Mouse (Mus musculus) embryonic fibroblast, embryonic 13.5 days (primary cell): ENCODE measurements around the gene B230104I21Rik.

Experiments used
- CTCF ChIP-seq: IDR thresholded peaks from 2 replicates; pipeline ENCODE4 v1.5.1; 2011; ENCODE audit warnings: mild to moderate bottlenecking, control low read depth, low read length, moderate library complexity, borderline replicate concordance; ENCODE audit not compliant: insufficient read depth
- POLR2A ChIP-seq: IDR thresholded peaks from 2 replicates; pipeline ENCODE4 v1.6.1; 2011; ENCODE audit warnings: low read depth, mild to moderate bottlenecking, control low read depth, low read length, moderate library complexity

DNA sequence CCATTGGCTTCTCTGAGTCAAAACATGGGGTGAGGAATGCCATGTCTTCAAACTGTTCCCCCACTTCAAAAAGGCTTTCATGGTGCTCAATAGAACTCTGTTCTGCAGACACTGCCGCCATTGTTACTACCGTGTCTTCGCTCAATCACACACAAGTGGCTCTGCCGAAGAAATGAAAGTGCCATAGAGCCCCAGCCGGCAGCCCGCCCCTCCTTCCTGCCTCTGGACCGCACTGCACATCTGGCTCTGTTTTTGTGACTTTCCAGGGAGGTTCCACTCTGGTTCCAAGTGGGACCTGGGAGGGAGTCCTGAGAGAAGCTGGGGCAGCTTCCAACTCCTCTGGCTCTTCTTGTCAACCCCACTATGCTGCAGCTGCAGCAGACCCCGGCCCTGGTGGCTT lies 49.3 kb downstream of the B230104I21Rik start:
- TF ChIP-seq POLR2A (no peak), CTCF (no peak)
